Mouse (Mus musculus) MEL (cell line): ENCODE measurements around the gene Eef1g. TPM values are rescaled to one million over a fixed set of nuclear protein-coding genes. Genes with fewer than 3 reads are reported as not detected.

Experiments
- DNase-seq: peaks from one replicate; pipeline ENCODE4 v3.0.0; 2011; ENCODE audit warnings: low read depth, low spot score
- H3K27ac ChIP-seq: 2 replicates; pipeline ENCODE4 v1.5.1; 2012; ENCODE audit warnings: low read depth, mild to moderate bottlenecking, control low read depth, low read length, moderate library complexity; ENCODE audit not compliant: control insufficient read depth
- H3K27me3 ChIP-seq, 2 experiments: fragments of 150-350 bp in 1 of 2; sonication (generic) in 1 of 2; 2 replicates each; pipeline ENCODE4 v1.6.1; 2012; ENCODE audit warnings: low read length in 2 of 2, mild to moderate bottlenecking in 2 of 2, improper control_type of control experiment in 1 of 2, moderate library complexity in 1 of 2; ENCODE audit not compliant: insufficient read depth in 2 of 2, control insufficient read depth in 1 of 2
- H3K36me3 ChIP-seq, 2 experiments: 2 replicates each; pipeline ENCODE4 v1.6.1; 2012 to 2014; ENCODE audit warnings: low read length in 2 of 2, improper control_type of control experiment in 1 of 2, inconsistent platforms in 1 of 2, mild to moderate bottlenecking in 1 of 2; ENCODE audit not compliant: insufficient read depth in 2 of 2, control insufficient read depth in 1 of 2
- H3K4me1 ChIP-seq, 2 experiments: fragments of 150-350 bp in 1 of 2; sonication (generic) in 1 of 2; 2 replicates each; pipeline ENCODE4 v1.6.1; 2012; ENCODE audit warnings: low read length in 2 of 2, improper control_type of control experiment in 1 of 2, mild to moderate bottlenecking in 1 of 2; ENCODE audit not compliant: insufficient read depth in 2 of 2, control insufficient read depth in 1 of 2
- H3K4me3 ChIP-seq, 2 experiments: fragments of 150-350 bp in 1 of 2; sonication (generic) in 1 of 2; 2 replicates each; pipeline ENCODE4 v1.5.1; 2012; ENCODE audit warnings: low read depth in 2 of 2, low read length in 2 of 2, mild to moderate bottlenecking in 2 of 2, moderate library complexity in 2 of 2, control low read depth in 1 of 2, improper control_type of control experiment in 1 of 2; ENCODE audit not compliant: control insufficient read depth in 1 of 2, insufficient read depth in 1 of 2
- H3K79me2 ChIP-seq: 2 replicates; pipeline ENCODE4 v1.6.1; 2012; ENCODE audit warnings: mild to moderate bottlenecking, low read length, moderate library complexity; ENCODE audit not compliant: control insufficient read depth, poor library complexity, insufficient read depth
- H3K9ac ChIP-seq: 2 replicates; pipeline ENCODE4 v1.6.1; 2012; ENCODE audit warnings: low read depth, mild to moderate bottlenecking, control low read depth, low read length, moderate library complexity; ENCODE audit not compliant: control insufficient read depth, poor library complexity, severe bottlenecking
- H3K9me3 ChIP-seq: fragments of 150-350 bp; sonication (generic); replicated peaks from 2 replicates; pipeline ENCODE4 v1.6.1; 2012; ENCODE audit warnings: mild to moderate bottlenecking, low read length, improper control_type of control experiment, moderate library complexity; ENCODE audit not compliant: insufficient read depth
- CHD1 ChIP-seq: IDR thresholded peaks from 2 replicates; pipeline ENCODE4 v1.6.1; 2012; ENCODE audit warnings: low read depth, mild to moderate bottlenecking, inconsistent platforms, low read length, improper control_type of control experiment
- CTCF ChIP-seq, 3 experiments: IDR thresholded peaks in 2 of 3; conservative IDR thresholded peaks in 1 of 3; 2 replicates each; pipeline ENCODE4 v1.5.1; 2011 to 2012; ENCODE audit warnings: low read length in 3 of 3, low read depth in 2 of 3, mild to moderate bottlenecking in 2 of 3, improper control_type of control experiment in 1 of 3, inconsistent platforms in 1 of 3, mixed read lengths in 1 of 3, moderate library complexity in 1 of 3; ENCODE audit not compliant: control insufficient read depth in 1 of 3, insufficient read depth in 1 of 3, poor library complexity in 1 of 3, severe bottlenecking in 1 of 3
- EP300 ChIP-seq, 2 experiments: IDR thresholded peaks; 2 replicates each; pipeline ENCODE4 v1.6.1; 2011; ENCODE audit warnings: improper control_type of control experiment in 2 of 2, low read length in 2 of 2, low read depth in 1 of 2, mild to moderate bottlenecking in 1 of 2
- ETS1 ChIP-seq: IDR thresholded peaks from 2 replicates; pipeline ENCODE4 v1.6.1; 2012; ENCODE audit warnings: low read depth, mild to moderate bottlenecking, inconsistent platforms, low read length, improper control_type of control experiment, moderate library complexity
- GABPA ChIP-seq: IDR thresholded peaks from 2 replicates; pipeline ENCODE4 v1.6.1; 2012; ENCODE audit warnings: low read depth, mild to moderate bottlenecking, inconsistent platforms, low read length, improper control_type of control experiment, moderate library complexity
- GATA1 ChIP-seq: IDR thresholded peaks from 2 replicates; pipeline ENCODE4 v1.6.1; 2011; ENCODE audit warnings: low read depth, low read length, improper control_type of control experiment
- HCFC1 ChIP-seq: IDR thresholded peaks from 2 replicates; pipeline ENCODE4 v1.6.1; 2012; ENCODE audit warnings: low read depth, mild to moderate bottlenecking, inconsistent platforms, low read length, improper control_type of control experiment, moderate library complexity
- JUND ChIP-seq: IDR thresholded peaks from 2 replicates; pipeline ENCODE4 v1.6.1; 2011; ENCODE audit warnings: low read depth, mild to moderate bottlenecking, improper control_type of control experiment, low read length
- MAX ChIP-seq: IDR thresholded peaks from 2 replicates; pipeline ENCODE4 v1.6.1; 2011; ENCODE audit warnings: low read length, improper control_type of control experiment
- MAZ ChIP-seq: IDR thresholded peaks from 2 replicates; pipeline ENCODE4 v1.6.1; 2012; ENCODE audit warnings: low read depth, mild to moderate bottlenecking, inconsistent platforms, low read length, improper control_type of control experiment
- MXI1 ChIP-seq: IDR thresholded peaks from 2 replicates; pipeline ENCODE4 v1.6.1; 2011; ENCODE audit warnings: mild to moderate bottlenecking, low read depth, low read length, improper control_type of control experiment
- MYB ChIP-seq: IDR thresholded peaks from 2 replicates; pipeline ENCODE4 v1.6.1; 2011; ENCODE audit warnings: mild to moderate bottlenecking, low read depth, low read length, improper control_type of control experiment
- NRF1 ChIP-seq: IDR thresholded peaks from 2 replicates; pipeline ENCODE4 v1.6.1; 2014; ENCODE audit warnings: low read depth, mild to moderate bottlenecking, inconsistent platforms, low read length, improper control_type of control experiment, moderate library complexity; ENCODE audit not compliant: poor library complexity, insufficient read depth, severe bottlenecking
- POLR2A ChIP-seq, 2 experiments: IDR thresholded peaks; 2 replicates each; pipeline ENCODE4 v1.6.1; 2011 to 2012; ENCODE audit warnings: low read length in 2 of 2, mild to moderate bottlenecking in 2 of 2, control low read depth in 1 of 2, improper control_type of control experiment in 1 of 2, low read depth in 1 of 2, moderate library complexity in 1 of 2; ENCODE audit not compliant: control insufficient read depth in 1 of 2, insufficient read depth in 1 of 2, poor library complexity in 1 of 2
- POLR2AphosphoS2 ChIP-seq: IDR thresholded peaks from 2 replicates; pipeline ENCODE4 v1.6.1; 2011; ENCODE audit warnings: low read length, improper control_type of control experiment
- RAD21 ChIP-seq: IDR thresholded peaks from 2 replicates; pipeline ENCODE4 v1.6.1; 2011; ENCODE audit warnings: mild to moderate bottlenecking, low read depth, low read length, improper control_type of control experiment
- RCOR1 ChIP-seq: IDR thresholded peaks from 2 replicates; pipeline ENCODE4 v1.6.1; 2012; ENCODE audit warnings: low read depth, mild to moderate bottlenecking, inconsistent platforms, low read length, improper control_type of control experiment
- SIN3A ChIP-seq: IDR thresholded peaks from 2 replicates; pipeline ENCODE4 v1.6.1; 2012; ENCODE audit warnings: low read length, improper control_type of control experiment, inconsistent platforms
- SMC3 ChIP-seq: IDR thresholded peaks from 2 replicates; pipeline ENCODE4 v1.6.1; 2011; ENCODE audit warnings: low read depth, low read length, improper control_type of control experiment
- TAL1 ChIP-seq: IDR thresholded peaks from 2 replicates; pipeline ENCODE4 v1.6.1; 2012; ENCODE audit warnings: mild to moderate bottlenecking, inconsistent platforms, low read length, moderate library complexity, mixed read lengths
- TBP ChIP-seq: IDR thresholded peaks from 2 replicates; pipeline ENCODE4 v1.8.0; 2011; ENCODE audit warnings: low read depth, low read length, improper control_type of control experiment
- TCF12 ChIP-seq: IDR thresholded peaks from 2 replicates; pipeline ENCODE4 v1.6.1; 2014; ENCODE audit warnings: low read depth, mild to moderate bottlenecking, inconsistent platforms, low read length, improper control_type of control experiment, moderate library complexity
- USF2 ChIP-seq, 2 experiments: IDR thresholded peaks; 2 replicates each; pipeline ENCODE4 v1.6.1; 2011 to 2012; ENCODE audit warnings: improper control_type of control experiment in 2 of 2, low read length in 2 of 2, borderline replicate concordance in 1 of 2, inconsistent platforms in 1 of 2, low read depth in 1 of 2, mild to moderate bottlenecking in 1 of 2; ENCODE audit not compliant: insufficient read depth in 1 of 2
- ZC3H11A ChIP-seq: IDR thresholded peaks from 2 replicates; pipeline ENCODE4 v1.6.1; 2012; ENCODE audit warnings: low read depth, mild to moderate bottlenecking, inconsistent platforms, low read length, improper control_type of control experiment
- ZMIZ1 ChIP-seq: IDR thresholded peaks from 2 replicates; pipeline ENCODE4 v1.6.1; 2012; ENCODE audit warnings: low read depth, mild to moderate bottlenecking, inconsistent platforms, low read length, improper control_type of control experiment, moderate library complexity
- ZNF384 ChIP-seq: IDR thresholded peaks from 2 replicates; pipeline ENCODE4 v1.6.1; 2012; ENCODE audit warnings: low read depth, mild to moderate bottlenecking, inconsistent platforms, low read length, improper control_type of control experiment
- polyA plus RNA-seq, 2 experiments: library from polyadenylated mRNA; stranded (reverse) in 1 of 2; unstranded in 1 of 2; fragments of >175 nt in 1 of 2; fragments of >200 nt in 1 of 2; gene quantifications; 2 replicates each; pipeline versions ENCODE4 v1.2.1 to v1.2.4; 2012; ENCODE audit warnings: low replicate concordance in 2 of 2, low read depth in 1 of 2; ENCODE audit not compliant: insufficient read length in 2 of 2, insufficient read depth in 1 of 2, missing spikeins in 1 of 2
- total RNA-seq: library from RNA; depleted of rRNA; stranded (reverse); fragments of 300-350 nt; gene quantifications from 2 replicates; pipeline ENCODE4 v1.2.3, GENCODE M21; 2012

The Eef1g gene
- total and polyA plus RNA-seq, 3 experiments, result 1,362 to 1,817 (median 1,691) TPM

DNA sequence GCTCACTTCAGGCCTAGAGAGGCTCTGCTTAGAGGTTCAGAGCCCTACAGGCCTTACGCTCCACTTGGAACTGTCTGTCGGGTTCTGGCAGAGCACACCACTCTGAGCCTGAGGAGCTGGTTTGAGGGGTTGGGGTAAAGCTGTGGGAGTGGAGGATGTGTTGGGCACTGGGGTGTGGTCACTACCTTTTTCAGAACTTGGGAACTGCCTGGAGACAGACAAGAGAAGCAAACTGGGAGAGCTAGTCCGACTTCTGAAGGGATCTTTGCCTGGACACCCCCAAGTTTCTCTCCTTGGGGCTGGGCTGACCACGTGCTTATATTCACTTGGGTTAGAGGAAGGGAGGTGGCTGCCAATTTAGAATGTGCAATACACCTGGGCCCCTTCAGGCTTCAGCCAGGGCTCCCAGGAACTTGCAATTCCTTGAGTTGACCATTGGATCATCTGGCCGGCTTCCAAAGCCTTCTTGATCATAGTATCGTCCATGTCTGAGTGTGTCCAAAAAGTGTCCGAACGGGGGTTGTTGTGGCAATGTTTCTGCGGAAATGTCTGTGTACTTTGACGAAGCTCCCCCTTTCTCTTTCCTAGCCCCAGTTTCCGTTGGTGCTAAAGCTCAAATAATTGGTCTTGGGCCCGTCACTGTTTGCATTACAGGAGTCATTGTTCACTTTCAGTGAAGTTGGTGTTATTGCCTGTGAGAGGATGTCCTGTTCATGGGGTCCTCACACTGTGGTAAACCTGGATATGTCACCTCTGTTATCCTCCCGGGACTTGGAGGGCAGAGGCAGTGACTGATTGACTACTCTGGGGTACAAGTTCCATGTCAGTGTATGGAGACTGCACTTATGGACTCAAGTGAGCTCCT lies 25.3 kb downstream of the Eef1g start:
- DNase-seq, result no peak
- H3K9me3 ChIP-seq, result no peaks in the 10 kb centered on the region
- H3K9ac ChIP-seq, result no peak overlapping the region
- H3K36me3 ChIP-seq, result peaks cover 0 to 4% of the 10 kb centered on the region in 2 experiments; a peak in 1 of 4 replicates
- H3K4me1 ChIP-seq, result peaks cover 4 to 14% of the 10 kb centered on the region in 2 experiments
- H3K4me3 ChIP-seq, result no peak overlapping the region
- no peaks in the 10 kb centered on the region; a peak in 1 of 4 replicates for H3K27me3 ChIP-seq
- H3K79me2 ChIP-seq, result no peaks in the 10 kb centered on the region
- H3K27ac ChIP-seq, result no peak overlapping the region
- TF ChIP-seq CTCF (IDR thresholded peaks at IDR 0.05 in 2 of 3, conservative IDR thresholded peaks at IDR 0.05 in 1 of 3; ENCODE audit: control insufficient read depth in 1 of 3, insufficient read depth in 1 of 3, low read depth in 2 of 3, low read length in 3 of 3, poor library complexity in 1 of 3, severe bottlenecking in 1 of 3), result no peak
- TF ChIP-seq MAZ, result no peak
- no peak for TF ChIP-seq TAL1
- no peak for TF ChIP-seq ETS1
- TF ChIP-seq ZC3H11A, result no peak
- TF ChIP-seq POLR2AphosphoS2, result no peak
- TF ChIP-seq SMC3, result no peak
- no peak for TF ChIP-seq RCOR1
- no peak for TF ChIP-seq CHD1
- no peak for TF ChIP-seq ZMIZ1
- no peak for TF ChIP-seq SIN3A
- no peak for TF ChIP-seq JUND

DNA sequence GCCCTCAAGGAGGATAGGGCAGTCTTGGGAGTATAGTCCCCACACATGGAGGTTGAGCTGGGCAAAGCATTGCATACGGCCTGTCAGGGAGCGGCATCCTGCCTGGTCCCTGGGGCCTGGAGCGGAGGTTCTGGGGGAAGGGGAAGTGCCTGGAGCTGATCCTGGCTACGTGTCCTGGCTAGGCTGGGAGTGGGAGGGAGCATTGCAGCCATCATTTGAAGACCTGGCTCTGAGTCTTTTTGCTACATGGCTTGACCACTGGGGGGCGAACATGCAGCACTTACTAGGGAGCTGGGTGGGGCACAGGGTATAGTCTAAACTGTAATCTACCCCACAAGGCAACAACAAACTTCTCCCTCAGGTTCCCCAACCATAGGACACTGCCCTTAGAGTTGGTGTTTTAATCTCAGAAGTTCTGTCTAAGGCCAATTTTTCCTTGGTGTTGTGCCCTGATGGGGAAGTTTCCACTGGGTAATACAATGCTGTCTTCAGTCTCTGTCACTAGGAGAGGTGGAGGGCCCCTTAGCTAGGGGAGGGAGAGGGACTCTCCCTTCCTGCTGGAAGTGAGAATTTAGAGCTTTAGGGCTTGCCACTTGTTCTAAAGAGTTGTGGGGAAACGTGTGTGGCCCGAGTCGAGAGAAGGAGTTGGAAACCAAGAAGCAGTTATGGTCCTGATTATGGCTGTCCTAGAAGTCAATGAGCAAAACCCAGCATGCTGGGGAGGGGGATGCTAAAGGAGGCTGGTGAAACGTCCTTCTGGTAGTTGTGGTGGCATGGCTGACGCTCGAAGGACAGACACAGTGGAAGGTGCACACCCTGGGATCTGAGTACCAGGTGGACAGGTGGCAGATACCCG lies 26.2 kb downstream of the Eef1g start:
- peak; percentile 88 for DNase-seq
- H3K79me2 ChIP-seq, result no peaks in the 10 kb centered on the region
- peaks cover 0 to 10% of the 10 kb centered on the region in 2 experiments; a peak in 2 of 4 replicates for H3K36me3 ChIP-seq
- H3K4me1 ChIP-seq, result peaks cover 6 to 21% of the 10 kb centered on the region in 2 experiments
- H3K27me3 ChIP-seq, result no peaks in the 10 kb centered on the region; a peak in 1 of 4 replicates
- H3K27ac ChIP-seq, result no peak overlapping the region
- no peak overlapping the region for H3K9ac ChIP-seq
- H3K4me3 ChIP-seq, result no peak overlapping the region
- H3K9me3 ChIP-seq, result no peaks in the 10 kb centered on the region
- no peak for TF ChIP-seq POLR2A (IDR thresholded peaks at IDR 0.05; ENCODE audit: control insufficient read depth in 1 of 2, insufficient read depth in 1 of 2, low read depth in 1 of 2, low read length in 2 of 2, poor library complexity in 1 of 2)
- TF ChIP-seq GABPA, result no peak
- peak; percentile 99 for TF ChIP-seq RAD21
- TF ChIP-seq RCOR1, result 0 out of 2 replicates have a peak, but pooled peaks have one; percentile 40
- no peak for TF ChIP-seq GATA1
- TF ChIP-seq CTCF (IDR thresholded peaks at IDR 0.05 in 2 of 3, conservative IDR thresholded peaks at IDR 0.05 in 1 of 3; ENCODE audit: control insufficient read depth in 1 of 3, insufficient read depth in 1 of 3, low read depth in 2 of 3, low read length in 3 of 3, poor library complexity in 1 of 3, severe bottlenecking in 1 of 3), result peak; percentile 84 to 98 (median 91)
- 0 out of 2 replicates have a peak, but pooled peaks have one; percentile 12 for TF ChIP-seq TCF12
- TF ChIP-seq SMC3, result peak; percentile 99
- TF ChIP-seq MAX, result no peak
- TF ChIP-seq SIN3A, result peak; percentile 77
- TF ChIP-seq TBP, result no peak
- TF ChIP-seq MYB, result 0 out of 2 replicates have a peak, but pooled peaks have one; percentile 33
- no peak for TF ChIP-seq USF2 (IDR thresholded peaks at IDR 0.05; ENCODE audit: borderline replicate concordance in 1 of 2, insufficient read depth in 1 of 2, low read depth in 1 of 2, low read length in 2 of 2)
- peak; percentile 99 for TF ChIP-seq ZC3H11A
- no peak for TF ChIP-seq HCFC1
- TF ChIP-seq ZNF384, result 0 out of 2 replicates have a peak, but pooled peaks have one; percentile 22
- 0 out of 2 replicates have a peak, but pooled peaks have one; percentile 21 for TF ChIP-seq MXI1
- no peak for TF ChIP-seq JUND
- no peak for TF ChIP-seq NRF1
- TF ChIP-seq TAL1, result no peak
- TF ChIP-seq ETS1, result 0 out of 2 replicates have a peak, but pooled peaks have one; percentile 13
- TF ChIP-seq EP300 (IDR thresholded peaks at IDR 0.05; ENCODE audit: low read depth in 1 of 2, low read length in 2 of 2), result 0 out of 4 replicates have a peak, but pooled peaks have one; percentile 14 to 16
